ENCODE assay signal across 20 mouse cellular contexts in the genomic region with DNA sequence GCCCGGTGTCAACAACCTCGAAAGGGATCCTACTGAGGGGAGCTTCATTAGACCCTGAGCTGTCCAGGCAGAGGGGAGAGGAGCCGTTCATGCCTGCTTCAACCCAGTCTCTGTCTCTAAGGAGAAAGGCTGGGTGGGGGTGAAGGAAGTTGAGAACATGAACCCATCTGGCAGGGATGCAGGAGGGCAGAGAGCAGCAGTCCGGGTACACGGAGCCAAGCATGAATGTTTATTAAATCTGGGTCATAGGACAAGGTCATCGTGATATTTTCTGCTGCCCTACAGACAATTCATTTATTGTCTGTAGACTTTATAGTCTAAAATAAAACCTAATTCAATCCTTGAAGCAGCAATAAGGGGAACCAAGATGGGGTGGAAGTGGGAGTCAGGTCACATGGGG.
"Had no signal": no experiment of that assay in that cellular context is flagged by ENCODE, and none has a peak within 500 bp of the region (broad histone marks: within the 10 kb centered on the region; RNA-seq: fewer than 3 reads in every experiment).

No protein-coding gene starts in this region.

- H3K36me3 ChIP-seq: liver, embryonic 15.5 days; lung, embryonic 15.5 days; midbrain, embryonic 10.5 days; midbrain, embryonic 13.5 days; neural tube, embryonic 13.5 days had no signal

- H3K27ac ChIP-seq: left cerebral cortex, adult 2 months; liver, embryonic 15.5 days; lung, embryonic 15.5 days; midbrain, embryonic 10.5 days; midbrain, embryonic 13.5 days; neural tube, embryonic 13.5 days had no signal

- H3K27me3 ChIP-seq: midbrain, embryonic 13.5 days had no signal

- DNase-seq: layer of hippocampus, postnatal 36 days; lung, adult 18-20 months; lung, postnatal 10 days; lung, postnatal 36 days; retina, postnatal 1 day; right cerebral cortex, postnatal 25 days; spleen, adult 18-20 months; thymus, adult 18-20 months; thymus, postnatal 36 days had no signal

- H3K9me3 ChIP-seq: liver, embryonic 15.5 days; lung, embryonic 15.5 days; neural tube, embryonic 13.5 days had no signal

- ATAC-seq: intestine, postnatal 0 days; midbrain, embryonic 13.5 days; midbrain, embryonic 16.5 days had no signal

- H3K9ac ChIP-seq: liver, embryonic 15.5 days; lung, embryonic 15.5 days; midbrain, embryonic 13.5 days; neural tube, embryonic 13.5 days had no signal

- H3K4me2 ChIP-seq: liver, embryonic 11.5 days; liver, embryonic 15.5 days; lung, embryonic 15.5 days; midbrain, embryonic 13.5 days; neural tube, embryonic 13.5 days had no signal

- H3K4me1 ChIP-seq: liver, embryonic 15.5 days; lung, embryonic 15.5 days; megakaryocyte, embryonic 14.5 days had no signal

- H3K4me3 ChIP-seq: left cerebral cortex, adult 2 months; liver, embryonic 15.5 days; lung, embryonic 15.5 days; megakaryocyte, embryonic 14.5 days; midbrain, embryonic 10.5 days; midbrain, embryonic 13.5 days; myocyte; neural tube, embryonic 13.5 days had no signal
